Mouse (Mus musculus) heart, adult 2 months (tissue): ENCODE results near the gene Atp8a1.

ENCODE experiments used
- CTCF ChIP-seq: fragments of 200-600 bp; IDR thresholded peaks from 2 replicates; pipeline ENCODE4 v1.8.1; 2022; ENCODE audit warnings: antibody characterized with exemption, mild to moderate bottlenecking, moderate library complexity
- EP300 ChIP-seq: fragments of 200-500 bp; IDR thresholded peaks from 2 replicates; pipeline ENCODE4 v1.6.1; 2011; ENCODE audit warnings: low read depth, low read length, control low read depth; ENCODE audit not compliant: insufficient read depth
- POLR2A ChIP-seq: fragments of 200-500 bp; IDR thresholded peaks from 2 replicates; pipeline ENCODE4 v1.6.1; 2011; ENCODE audit warnings: mild to moderate bottlenecking, low read depth, low read length, control low read depth; ENCODE audit not compliant: insufficient read depth

- TF ChIP-seq CTCF (no peak), POLR2A (no peak), EP300 (no peak)
Observed at GRCm38 (mm10) chr5:67842306-67842705, 4.9 kb downstream of the Atp8a1 start.
